Mouse (Mus musculus): ENCODE measurements around the gene 4930404N11Rik.

DNA sequence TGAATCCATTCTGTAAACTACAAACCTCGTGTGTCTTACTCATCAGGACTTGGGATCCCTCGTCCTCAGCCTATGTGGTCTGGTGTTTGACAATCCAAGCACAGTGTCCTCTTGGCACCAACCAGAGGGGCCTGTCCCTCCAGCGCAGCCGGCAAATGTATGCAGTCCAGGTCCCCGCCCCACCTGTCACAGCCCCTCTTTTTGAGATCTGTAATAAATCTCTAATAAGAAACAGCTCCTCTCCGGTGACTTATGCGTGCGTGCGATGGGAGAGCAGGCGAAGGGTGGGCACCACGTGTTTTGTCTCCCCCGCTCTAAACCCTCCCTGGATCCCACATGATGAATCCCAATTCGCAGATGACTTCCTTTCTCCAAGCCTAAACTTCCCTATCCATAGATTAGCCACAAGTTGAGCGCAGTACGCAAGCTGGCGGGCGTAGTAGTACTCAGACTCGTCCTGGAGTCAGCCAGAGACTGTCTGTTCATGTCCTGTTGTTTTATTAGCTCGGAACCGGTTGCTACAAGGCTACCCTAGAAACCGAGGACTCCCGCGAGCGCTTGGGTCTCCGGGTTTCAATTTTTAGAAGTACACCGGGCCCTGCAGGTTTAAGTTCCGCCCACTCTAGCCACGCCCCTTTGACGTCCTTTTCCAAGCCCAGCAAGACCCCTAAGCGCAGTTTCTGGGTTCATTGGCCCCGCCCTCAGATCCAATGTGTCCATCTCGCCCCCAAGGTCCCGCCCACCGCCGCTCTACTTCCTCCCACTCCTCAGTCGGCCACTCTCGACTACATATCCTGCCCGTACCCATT is 45.7 kb downstream of the 4930404N11Rik start:
- TF ChIP-seq CTCF (IDR thresholded peaks at IDR 0.05; ENCODE audit: extremely low read depth, insufficient read depth, insufficient read length, insufficient replicate concordance) (no peak), POLR2A (IDR thresholded peaks at IDR 0.05; ENCODE audit: low read depth, low read length) (no peak)

Measured in spleen, adult 2 months (tissue).